Mouse (Mus musculus) cortical plate, adult 2 months (tissue): Measurements from ENCODE around the gene Vmn1r91. TPM values are rescaled to one million over a fixed set of nuclear protein-coding genes. Genes with fewer than 3 reads are reported as not detected.
"Not testable (repeated sequence)": the region's sequence is repeated elsewhere in the genome, so short reads cannot be mapped to it uniquely, and the experiment has no call there.

Experiments used
- H3K27ac ChIP-seq: fragments of 200-500 bp; 2 replicates; pipeline ENCODE4 v1.5.1; 2012; ENCODE audit warnings: low read length, control low read depth, inconsistent platforms; ENCODE audit not compliant: insufficient read depth
- H3K4me1 ChIP-seq: fragments of 200-500 bp; 2 replicates; pipeline ENCODE4 v1.6.1; 2011; ENCODE audit warnings: low read length; ENCODE audit not compliant: control insufficient read depth, insufficient read depth
- H3K4me3 ChIP-seq: fragments of 200-500 bp; 2 replicates; pipeline ENCODE4 v1.5.1; 2011; ENCODE audit warnings: mild to moderate bottlenecking, low read length, control low read depth; ENCODE audit not compliant: insufficient read depth
- polyA plus RNA-seq: library from polyadenylated mRNA; depleted of rRNA; stranded (reverse); fragments of >200 nt; gene quantifications from 2 replicates; pipeline ENCODE4 v1.2.3, GENCODE M21; 2012; rRNA removed

Gene Vmn1r91
- polyA plus RNA-seq, result not detected in 2 replicates

- H3K4me3 ChIP-seq, H3K27ac ChIP-seq, H3K4me1 ChIP-seq: not testable (repeated sequence)
These were observed at the start of gene Vmn1r91 for GRCm38 (mm10) chr7:20099380-20099779. TSS of gene Vmn1r91 (plus strand) at chr7:20099680.

- H3K27ac ChIP-seq, H3K4me1 ChIP-seq, H3K4me3 ChIP-seq: not testable (repeated sequence)
These were observed 35.4 kb upstream of the Vmn1r91 start for GRCm38 (mm10) chr7:20064100-20064499.

GRCm38 (mm10) chr7:20078118-20078517, 21.4 kb upstream of the Vmn1r91 start:
- H3K27ac ChIP-seq, H3K4me1 ChIP-seq, H3K4me3 ChIP-seq: not testable (repeated sequence)

DNA sequence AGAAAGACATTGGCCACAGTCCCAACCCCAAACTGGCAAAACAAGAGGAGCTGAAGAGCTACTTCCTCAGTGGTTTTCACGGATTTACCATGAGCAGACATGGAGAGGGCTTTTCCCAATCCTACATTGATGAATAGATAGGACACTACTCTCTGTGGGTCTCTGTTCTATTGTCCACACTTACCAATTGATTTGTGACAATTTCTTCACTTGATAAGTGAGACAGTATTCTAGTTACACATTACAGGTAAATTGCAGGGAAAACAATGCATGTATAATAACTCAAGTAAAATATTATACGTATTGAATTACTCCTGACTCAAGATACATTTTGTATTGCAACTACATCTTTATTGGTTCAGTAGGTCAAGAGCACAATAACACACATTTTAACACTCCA, 23.0 kb downstream of the Vmn1r91 start, which contains the start of gene Gm16442:
Gene Gm16442, minus strand, starts transcription at position 101 of the 400 bp plus-strand sequence.
- H3K4me1 ChIP-seq, H3K27ac ChIP-seq, H3K4me3 ChIP-seq: not testable (repeated sequence)

GRCm38 (mm10) chr7:20138988-20139387, 39.5 kb downstream of the Vmn1r91 start, which contains the start of gene Vmn1r93:
TSS of gene Vmn1r93 (minus strand) at chr7:20139088.
- not testable (repeated sequence) for H3K4me1 ChIP-seq, H3K27ac ChIP-seq, H3K4me3 ChIP-seq

Other genes with a start within 250 kb of the Vmn1r91 start
- 3.0 and 3.9 TPM in 2 replicates for gene Gm19345, start 247.7 kb upstream of the Vmn1r91 start, polyA plus RNA-seq
- gene Ceacam16, start 238.4 kb upstream of the Vmn1r91 start, polyA plus RNA-seq, result not detected in 2 replicates
- not detected in 2 replicates for gene Ceacam19, start 211.7 kb upstream of the Vmn1r91 start, polyA plus RNA-seq
- 9.7 and 11.8 TPM in 2 replicates for gene Pvr, start 178.5 kb upstream of the Vmn1r91 start, polyA plus RNA-seq
- gene Igsf23, start 148.9 kb upstream of the Vmn1r91 start, polyA plus RNA-seq, result not detected in 2 replicates
- gene Ceacam20, start 134.3 kb upstream of the Vmn1r91 start, polyA plus RNA-seq, result not detected in 2 replicates
- gene Nlrp9b, start 108.2 kb upstream of the Vmn1r91 start, polyA plus RNA-seq, result not detected in 2 replicates
- gene Gm16442, start 22.9 kb downstream of the Vmn1r91 start, polyA plus RNA-seq, result not detected in 2 replicates
- not detected in 2 replicates for gene Vmn1r93, start 39.4 kb downstream of the Vmn1r91 start, polyA plus RNA-seq
- gene Vmn1r94, start 68.7 kb downstream of the Vmn1r91 start, polyA plus RNA-seq, result not detected in 2 replicates
- not detected in 2 replicates for gene Vmn1r95, start 94.0 kb downstream of the Vmn1r91 start, polyA plus RNA-seq
- gene Gm6164, start 105.9 kb downstream of the Vmn1r91 start, polyA plus RNA-seq, result not detected in 2 replicates
- not detected in 2 replicates for gene Gm4498, start 134.1 kb downstream of the Vmn1r91 start, polyA plus RNA-seq
- gene Gm5890, start 163.2 kb downstream of the Vmn1r91 start, polyA plus RNA-seq, result not detected in 2 replicates
- gene Gm4133, start 234.4 kb downstream of the Vmn1r91 start, polyA plus RNA-seq, result not detected in 2 replicates